Mouse (Mus musculus): Measurements from ENCODE around the gene Slc8b1. TPM values are rescaled to one million over a fixed set of nuclear protein-coding genes. Genes with fewer than 3 reads are reported as not detected.

The Slc8b1 gene
- total and polyA plus RNA-seq, 3 experiments, result 3.2 to 5.8 (median 5.1) TPM

- Histone ChIP-seq H3K27me3 (replicated peaks) (no peaks in the 10 kb centered on the region), H3K9ac (ENCODE audit: insufficient read depth, low read depth) (no peak overlapping the region), H3K9me3 (replicated peaks; ENCODE audit: low read length) (peaks cover 2% of the 10 kb centered on the region), H3K4me3 (replicated peaks in 1 of 3; ENCODE audit: low read depth in 2 of 3, low read length in 2 of 3, poor library complexity in 1 of 3) (no peak overlapping the region), H3K36me3 (replicated peaks in 1 of 2; ENCODE audit: control insufficient read depth in 1 of 2, insufficient read depth in 1 of 2, low read length in 1 of 2) (peaks cover 0 to 7% of the 10 kb centered on the region in 2 experiments), H3K4me2 (ENCODE audit: insufficient read depth, low read depth, poor library complexity, severe bottlenecking) (no peak overlapping the region), H3K4me1 (ENCODE audit: control insufficient read depth in 1 of 2, insufficient read depth in 2 of 2) (peaks cover 28 to 41% of the 10 kb centered on the region in 2 experiments), H3K27ac (ENCODE audit: insufficient read depth, low read depth) (no peak overlapping the region), H3K79me2 (replicated peaks; ENCODE audit: control insufficient read depth, extremely low read depth, insufficient read depth, poor library complexity, severe bottlenecking) (no peaks in the 10 kb centered on the region)
- in situ Hi-C loops (cut with MboI; ENCODE audit: low pct_ligation_motif_present, low pct_unique_long_range_greater_than_20kb, low sequenced_read_pairs) (no loop called here), dilution Hi-C loops (cut with MboI; ENCODE audit: extremely low pct_ligation_motif_present, extremely low pct_unique_long_range_greater_than_20kb, low sequenced_read_pairs) (no loop called here)
- no peak for TF ChIP-seq E2F4 (IDR thresholded peaks at IDR 0.05; ENCODE audit: insufficient replicate concordance, low read depth, low read length)
- no peak for TF ChIP-seq MEF2A (IDR thresholded peaks at IDR 0.05; ENCODE audit: borderline replicate concordance, low read depth, low read length)
- no peak for TF ChIP-seq NRF1 (IDR thresholded peaks at IDR 0.05; ENCODE audit: low read depth, low read length)
- TF ChIP-seq ELF1 (IDR thresholded peaks at IDR 0.05; ENCODE audit: low read depth, low read length), result no peak
- TF ChIP-seq HCFC1 (IDR thresholded peaks at IDR 0.05; ENCODE audit: low read depth, low read length), result no peak
- TF ChIP-seq EP300 (IDR thresholded peaks at IDR 0.05; ENCODE audit: low read length), result no peak
- TF ChIP-seq MYC (IDR thresholded peaks at IDR 0.05; ENCODE audit: low read depth, low read length), result no peak
- TF ChIP-seq BHLHE40 (IDR thresholded peaks at IDR 0.05; ENCODE audit: low read depth, low read length), result no peak
- no peak for TF ChIP-seq MXI1 (IDR thresholded peaks at IDR 0.05; ENCODE audit: low read depth, low read length)
- no peak for TF ChIP-seq KAT2A (IDR thresholded peaks at IDR 0.05; ENCODE audit: insufficient replicate concordance, low read length)
- DNase-seq (ENCODE audit: extremely low read depth), result no peak
Observed at GRCm38 (mm10) chr5:120576781-120577301, 65.9 kb downstream of the Slc8b1 start.

- in situ Hi-C loops (cut with MboI; ENCODE audit: low pct_ligation_motif_present, low pct_unique_long_range_greater_than_20kb, low sequenced_read_pairs), result no loop called here
- no peak overlapping the region; the same call in 1 of the 2 replicates for H3K4me2 ChIP-seq (ENCODE audit: insufficient read depth, low read depth, poor library complexity, severe bottlenecking)
- peaks cover 28 to 43% of the 10 kb centered on the region in 2 experiments for H3K4me1 ChIP-seq (ENCODE audit: control insufficient read depth in 1 of 2, insufficient read depth in 2 of 2)
Observed at GRCm38 (mm10) chr5:120577935-120578441, 67.0 kb downstream of the Slc8b1 start.

More at GRCm38 (mm10) chr5:120577935-120578441, 67.0 kb downstream of the Slc8b1 start:
- Histone ChIP-seq H3K9me3 (replicated peaks; ENCODE audit: low read length) (peaks cover 6% of the 10 kb centered on the region), H3K27ac (ENCODE audit: insufficient read depth, low read depth) (no peak overlapping the region), H3K36me3 (replicated peaks in 1 of 2; ENCODE audit: control insufficient read depth in 1 of 2, insufficient read depth in 1 of 2, low read length in 1 of 2) (peaks cover 0 to 13% of the 10 kb centered on the region in 2 experiments), H3K79me2 (replicated peaks; ENCODE audit: control insufficient read depth, extremely low read depth, insufficient read depth, poor library complexity, severe bottlenecking) (no peaks in the 10 kb centered on the region), H3K9ac (ENCODE audit: insufficient read depth, low read depth) (no peak overlapping the region), H3K27me3 (replicated peaks) (no peaks in the 10 kb centered on the region), H3K4me3 (replicated peaks in 1 of 3; ENCODE audit: low read depth in 2 of 3, low read length in 2 of 3, poor library complexity in 1 of 3) (no peak overlapping the region)
- dilution Hi-C loops (cut with MboI; ENCODE audit: extremely low pct_ligation_motif_present, extremely low pct_unique_long_range_greater_than_20kb, low sequenced_read_pairs), result no loop called here
- peak; percentile 48 for DNase-seq (ENCODE audit: extremely low read depth)
- TF ChIP-seq KAT2A (IDR thresholded peaks at IDR 0.05; ENCODE audit: insufficient replicate concordance, low read length) (no peak), MAX (IDR thresholded peaks at IDR 0.05; ENCODE audit: low read length) (peak; percentile 34; the same call in 1 of the 2 replicates), E2F4 (IDR thresholded peaks at IDR 0.05; ENCODE audit: insufficient replicate concordance, low read depth, low read length) (no peak), RCOR1 (conservative IDR thresholded peaks at IDR 0.05; ENCODE audit: low read depth, low read length) (no peak), BHLHE40 (IDR thresholded peaks at IDR 0.05; ENCODE audit: low read depth, low read length) (peak; percentile 38; the same call in 1 of the 2 replicates), ZNF384 (IDR thresholded peaks at IDR 0.05; ENCODE audit: low read depth, low read length) (peak; percentile 41; the same call in 1 of the 2 replicates), TCF12 (IDR thresholded peaks at IDR 0.05; ENCODE audit: low read depth, low read length) (0 out of 2 replicates have a peak, but pooled peaks have one; percentile 31), CTCF (conservative IDR thresholded peaks at IDR 0.05 in 1 of 2, IDR thresholded peaks at IDR 0.05 in 1 of 2; ENCODE audit: low read depth in 2 of 2, low read length in 2 of 2) (peak in 1 of 2 experiments; percentile 40; a peak in 2 of 4 replicates), MXI1 (IDR thresholded peaks at IDR 0.05; ENCODE audit: low read depth, low read length) (peak; percentile 29; the same call in 1 of the 2 replicates), ZC3H11A (IDR thresholded peaks at IDR 0.05; ENCODE audit: low read depth, low read length) (no peak), ETS1 (conservative IDR thresholded peaks at IDR 0.05; ENCODE audit: low read depth, low read length) (peak; percentile 32; the same call in 1 of the 2 replicates), IRF4 (IDR thresholded peaks at IDR 0.05; ENCODE audit: low read depth, low read length) (0 out of 2 replicates have a peak, but pooled peaks have one; percentile 15)
